Mouse (Mus musculus): ENCODE results near the gene Msi2. TPM values are rescaled to one million over a fixed set of nuclear protein-coding genes. Genes with fewer than 3 reads are reported as not detected.

Msi2 gene
- polyA plus RNA-seq, 1 experiment from 2014 or later = 40.1 TPM

GRCm38 (mm10) chr11:88331722-88332121 lies 386.6 kb downstream of the Msi2 start:
- no peak for DNase-seq (ENCODE audit: low spot score)
- WGBS = 93% methylated on average over 8 of the region's 8 CpGs

GRCm38 (mm10) chr11:88330799-88331198 lies 387.5 kb downstream of the Msi2 start:
- Histone ChIP-seq H3K4me2 (replicated peaks; ENCODE audit: low read depth, low read length) (no peak overlapping the region), H3K4me3 (ENCODE audit: low read depth, low read length) (no peak overlapping the region), H3K27me3 (ENCODE audit: control insufficient read depth, insufficient read depth, low read length) (no peaks in the 10 kb centered on the region), H3K36me3 (ENCODE audit: control insufficient read depth, insufficient read depth, low read length) (no peaks in the 10 kb centered on the region), H3K9ac (ENCODE audit: low read depth, low read length) (no peak overlapping the region), H3K4me1 (replicated peaks; ENCODE audit: control insufficient read depth, insufficient read depth, low read length) (peaks cover 6% of the 10 kb centered on the region; the same call in 1 of the 2 replicates), H3K27ac (ENCODE audit: low read depth, low read length) (no peak overlapping the region), H3K9me3 (ENCODE audit: control insufficient read depth, low read length) (no peaks in the 10 kb centered on the region)
- no peak for DNase-seq (ENCODE audit: low spot score)
- WGBS = 72% methylated on average over 11 of the region's 11 CpGs
- ATAC-seq (ENCODE audit: low FRiP score) = no peak

More at GRCm38 (mm10) chr11:88331722-88332121, 386.6 kb downstream of the Msi2 start:
- Histone ChIP-seq H3K4me3 (ENCODE audit: low read depth, low read length) (no peak overlapping the region), H3K9ac (ENCODE audit: low read depth, low read length) (no peak overlapping the region), H3K4me2 (replicated peaks; ENCODE audit: low read depth, low read length) (no peak overlapping the region), H3K27me3 (ENCODE audit: control insufficient read depth, insufficient read depth, low read length) (no peaks in the 10 kb centered on the region), H3K27ac (ENCODE audit: low read depth, low read length) (no peak overlapping the region), H3K9me3 (ENCODE audit: control insufficient read depth, low read length) (no peaks in the 10 kb centered on the region), H3K4me1 (replicated peaks; ENCODE audit: control insufficient read depth, insufficient read depth, low read length) (peaks cover 6% of the 10 kb centered on the region; the same call in 1 of the 2 replicates), H3K36me3 (ENCODE audit: control insufficient read depth, insufficient read depth, low read length) (no peaks in the 10 kb centered on the region)
- no peak for ATAC-seq (ENCODE audit: low FRiP score)

GRCm38 (mm10) chr11:88328813-88329595 lies 389.3 kb downstream of the Msi2 start:
- Histone ChIP-seq H3K4me2 (replicated peaks; ENCODE audit: low read depth, low read length) (no peak overlapping the region), H3K9me3 (ENCODE audit: control insufficient read depth, low read length) (no peaks in the 10 kb centered on the region), H3K27ac (ENCODE audit: low read depth, low read length) (no peak overlapping the region), H3K4me1 (replicated peaks; ENCODE audit: control insufficient read depth, insufficient read depth, low read length) (peaks cover 6% of the 10 kb centered on the region; the same call in 1 of the 2 replicates), H3K4me3 (ENCODE audit: low read depth, low read length) (no peak overlapping the region), H3K27me3 (ENCODE audit: control insufficient read depth, insufficient read depth, low read length) (no peaks in the 10 kb centered on the region), H3K9ac (ENCODE audit: low read depth, low read length) (no peak overlapping the region), H3K36me3 (ENCODE audit: control insufficient read depth, insufficient read depth, low read length) (no peaks in the 10 kb centered on the region)
- DNase-seq (ENCODE audit: low spot score) (no peak), ATAC-seq (ENCODE audit: low FRiP score) (no peak)
- WGBS = 93% methylated on average over 17 of the region's 17 CpGs

DNA sequence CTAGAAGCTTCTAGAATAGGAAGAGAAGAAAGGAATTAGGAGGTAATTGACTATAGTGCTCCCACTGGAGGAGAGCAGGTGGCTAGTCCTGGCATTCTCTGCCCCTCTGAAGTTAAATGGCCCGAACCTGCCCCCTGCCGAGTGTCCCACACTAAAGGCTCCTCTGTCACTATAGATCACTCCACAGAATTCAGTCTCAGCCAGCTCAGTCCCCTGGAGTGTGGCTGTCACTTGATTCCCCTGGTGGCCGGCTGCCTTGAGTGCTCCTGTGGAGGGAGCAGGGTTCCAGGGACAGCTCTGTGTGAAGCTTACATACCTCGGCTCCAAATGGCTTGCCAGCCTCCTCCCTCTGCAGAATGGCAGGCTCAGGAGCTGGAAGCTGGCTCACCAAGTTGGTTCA lies 391.3 kb downstream of the Msi2 start:
- Histone ChIP-seq H3K27ac (ENCODE audit: low read depth, low read length) (no peak overlapping the region), H3K9ac (ENCODE audit: low read depth, low read length) (no peak overlapping the region), H3K4me3 (ENCODE audit: low read depth, low read length) (no peak overlapping the region), H3K4me2 (replicated peaks; ENCODE audit: low read depth, low read length) (no peak overlapping the region), H3K9me3 (ENCODE audit: control insufficient read depth, low read length) (no peaks in the 10 kb centered on the region), H3K4me1 (replicated peaks; ENCODE audit: control insufficient read depth, insufficient read depth, low read length) (peaks cover 6% of the 10 kb centered on the region; the same call in 1 of the 2 replicates), H3K27me3 (ENCODE audit: control insufficient read depth, insufficient read depth, low read length) (no peaks in the 10 kb centered on the region), H3K36me3 (ENCODE audit: control insufficient read depth, insufficient read depth, low read length) (no peaks in the 10 kb centered on the region)
- DNase-seq (ENCODE audit: low spot score) (no peak), ATAC-seq (ENCODE audit: low FRiP score) (no peak)
- WGBS = 3% methylated on average over 4 of the region's 4 CpGs

DNA sequence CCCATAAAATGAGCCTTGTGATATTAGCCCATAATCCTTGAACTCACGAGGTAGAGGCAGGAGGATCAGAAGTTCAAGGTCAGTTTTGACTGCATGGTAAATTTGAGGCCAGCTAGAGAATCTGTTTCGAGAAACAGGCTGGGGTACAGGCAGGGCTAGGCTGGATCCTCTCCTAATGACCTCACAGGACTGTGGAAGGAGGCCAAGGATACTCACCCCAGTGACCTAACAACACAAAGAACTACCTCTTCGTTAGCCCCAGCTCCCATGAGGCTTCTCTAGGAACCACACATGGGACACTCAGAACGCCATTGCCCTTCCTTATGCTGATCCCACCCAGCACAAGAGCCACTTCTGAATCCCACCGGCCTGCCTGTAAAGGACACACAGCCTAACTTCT lies 399.5 kb downstream of the Msi2 start:
- peaks cover 4% of the 10 kb centered on the region; the same call in 1 of the 2 replicates for H3K4me1 ChIP-seq (replicated peaks; ENCODE audit: control insufficient read depth, insufficient read depth, low read length)
- 72% methylated on average over 5 of the region's 5 CpGs for WGBS
- no peak overlapping the region for H3K4me3 ChIP-seq (ENCODE audit: low read depth, low read length)
- H3K4me2 ChIP-seq (replicated peaks; ENCODE audit: low read depth, low read length) = no peak overlapping the region
- no peak for ATAC-seq (ENCODE audit: low FRiP score)
- no peak for DNase-seq (ENCODE audit: low spot score)
- H3K27me3 ChIP-seq (ENCODE audit: control insufficient read depth, insufficient read depth, low read length) = no peaks in the 10 kb centered on the region
- H3K9me3 ChIP-seq (ENCODE audit: control insufficient read depth, low read length) = no peaks in the 10 kb centered on the region
- no peak overlapping the region for H3K9ac ChIP-seq (ENCODE audit: low read depth, low read length)
- H3K27ac ChIP-seq (ENCODE audit: low read depth, low read length) = no peak overlapping the region
- H3K36me3 ChIP-seq (ENCODE audit: control insufficient read depth, insufficient read depth, low read length) = no peaks in the 10 kb centered on the region

GRCm38 (mm10) chr11:88315393-88315792 lies 402.9 kb downstream of the Msi2 start:
- H3K4me2 ChIP-seq (replicated peaks; ENCODE audit: low read depth, low read length) = no peak overlapping the region
- H3K4me3 ChIP-seq (ENCODE audit: low read depth, low read length) = no peak overlapping the region
- ATAC-seq (ENCODE audit: low FRiP score) = no peak
- no peaks in the 10 kb centered on the region for H3K9me3 ChIP-seq (ENCODE audit: control insufficient read depth, low read length)
- DNase-seq (ENCODE audit: low spot score) = no peak
- H3K4me1 ChIP-seq (replicated peaks; ENCODE audit: control insufficient read depth, insufficient read depth, low read length) = peaks cover 19% of the 10 kb centered on the region
- 82% methylated on average over 5 of the region's 5 CpGs for WGBS
- H3K9ac ChIP-seq (ENCODE audit: low read depth, low read length) = no peak overlapping the region
- no peaks in the 10 kb centered on the region for H3K27me3 ChIP-seq (ENCODE audit: control insufficient read depth, insufficient read depth, low read length)
- no peaks in the 10 kb centered on the region for H3K36me3 ChIP-seq (ENCODE audit: control insufficient read depth, insufficient read depth, low read length)
- no peak overlapping the region for H3K27ac ChIP-seq (ENCODE audit: low read depth, low read length)

DNA sequence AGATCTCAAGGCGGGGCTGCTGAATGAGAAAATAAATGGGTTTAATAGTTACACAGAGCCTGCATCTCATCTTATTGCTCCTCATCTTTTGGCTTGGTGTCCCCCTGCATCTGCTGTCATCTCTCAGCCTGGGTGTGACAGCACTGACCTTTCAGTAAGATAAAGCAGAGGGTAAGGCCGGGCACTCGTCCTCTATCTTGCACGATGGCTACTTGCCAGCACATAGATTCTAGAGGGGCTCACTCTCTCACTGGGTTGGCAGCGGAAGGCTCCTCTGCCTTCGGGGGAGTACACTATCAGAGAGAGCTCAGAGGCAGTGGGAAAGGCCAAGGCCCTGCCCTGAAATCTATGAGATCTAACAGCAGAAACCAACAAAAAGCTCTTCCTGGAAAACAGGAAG lies 403.8 kb downstream of the Msi2 start:
- WGBS = 60% methylated on average over 6 of the region's 6 CpGs
- ATAC-seq (ENCODE audit: low FRiP score) (no peak), DNase-seq (ENCODE audit: low spot score) (no peak)
- Histone ChIP-seq H3K4me1 (replicated peaks; ENCODE audit: control insufficient read depth, insufficient read depth, low read length) (peaks cover 25% of the 10 kb centered on the region), H3K4me3 (ENCODE audit: low read depth, low read length) (no peak overlapping the region), H3K9me3 (ENCODE audit: control insufficient read depth, low read length) (no peaks in the 10 kb centered on the region), H3K9ac (ENCODE audit: low read depth, low read length) (peak overlapping the region; percentile 40), H3K27me3 (ENCODE audit: control insufficient read depth, insufficient read depth, low read length) (no peaks in the 10 kb centered on the region), H3K36me3 (ENCODE audit: control insufficient read depth, insufficient read depth, low read length) (no peaks in the 10 kb centered on the region), H3K27ac (ENCODE audit: low read depth, low read length) (peak overlapping the region; percentile 87), H3K4me2 (replicated peaks; ENCODE audit: low read depth, low read length) (no peak overlapping the region)

- peak; percentile 69 for DNase-seq (ENCODE audit: low spot score)
- H3K4me2 ChIP-seq (replicated peaks; ENCODE audit: low read depth, low read length) = no peak overlapping the region
Measured at GRCm38 (mm10) chr11:88313512-88313911, 404.8 kb downstream of the Msi2 start.

GRCm38 (mm10) chr11:88311606-88312005 lies 406.7 kb downstream of the Msi2 start:
- no peaks in the 10 kb centered on the region for H3K9me3 ChIP-seq (ENCODE audit: control insufficient read depth, low read length)
- no peak overlapping the region for H3K4me2 ChIP-seq (replicated peaks; ENCODE audit: low read depth, low read length)
- H3K9ac ChIP-seq (ENCODE audit: low read depth, low read length) = no peak overlapping the region
- ATAC-seq (ENCODE audit: low FRiP score) (no peak), DNase-seq (ENCODE audit: low spot score) (no peak)
- no peak overlapping the region for H3K4me3 ChIP-seq (ENCODE audit: low read depth, low read length)
- peaks cover 37% of the 10 kb centered on the region for H3K4me1 ChIP-seq (replicated peaks; ENCODE audit: control insufficient read depth, insufficient read depth, low read length)
- H3K27me3 ChIP-seq (ENCODE audit: control insufficient read depth, insufficient read depth, low read length) = no peaks in the 10 kb centered on the region
- peak overlapping the region; percentile 87 for H3K27ac ChIP-seq (ENCODE audit: low read depth, low read length)
- H3K36me3 ChIP-seq (ENCODE audit: control insufficient read depth, insufficient read depth, low read length) = no peaks in the 10 kb centered on the region
- 52% methylated on average over 7 of the region's 7 CpGs for WGBS

More at GRCm38 (mm10) chr11:88313512-88313911, 404.8 kb downstream of the Msi2 start:
- Histone ChIP-seq H3K27ac (ENCODE audit: low read depth, low read length) (peak overlapping the region; percentile 87), H3K4me3 (ENCODE audit: low read depth, low read length) (no peak overlapping the region), H3K27me3 (ENCODE audit: control insufficient read depth, insufficient read depth, low read length) (no peaks in the 10 kb centered on the region), H3K36me3 (ENCODE audit: control insufficient read depth, insufficient read depth, low read length) (no peaks in the 10 kb centered on the region), H3K9me3 (ENCODE audit: control insufficient read depth, low read length) (no peaks in the 10 kb centered on the region), H3K9ac (ENCODE audit: low read depth, low read length) (peak overlapping the region; percentile 43), H3K4me1 (replicated peaks; ENCODE audit: control insufficient read depth, insufficient read depth, low read length) (peaks cover 35% of the 10 kb centered on the region)
- WGBS = 10% methylated on average over 8 of the region's 8 CpGs
- 0 out of 2 replicates have a peak, but pooled peaks have one; percentile 53 for ATAC-seq (ENCODE audit: low FRiP score)

Measured in hindbrain, embryonic 11.5 days (tissue).